Mouse (Mus musculus): ENCODE results near the gene Lman1l. TPM values are rescaled to one million over a fixed set of nuclear protein-coding genes. Genes with fewer than 3 reads are reported as not detected.

The Lman1l gene
- polyA plus RNA-seq (2012; rRNA removed) (0.09 TPM in 1 of 2 replicates, not detected in the other), polyA plus RNA-seq (2014; fragmentation: Nextera tagmentation; extraction: Ambion mirVana) (not detected in 2 replicates)

- H3K27me3 ChIP-seq (ENCODE audit: control insufficient read depth, insufficient read depth, low read length) = no peaks in the 10 kb centered on the region
- no peak for TF ChIP-seq POLR2A (IDR thresholded peaks at IDR 0.05; ENCODE audit: borderline replicate concordance, extremely low read depth, insufficient read depth, insufficient read length)
- H3K4me1 ChIP-seq (ENCODE audit: control insufficient read depth, insufficient read depth, low read length) = no peaks in the 10 kb centered on the region
- H3K9ac ChIP-seq (ENCODE audit: low read depth, low read length, severe bottlenecking) = no peak within 1 kb of the TSS
- no peaks in the 10 kb centered on the region for H3K9me3 ChIP-seq (ENCODE audit: control insufficient read depth, low read length)
- H3K27ac ChIP-seq (replicated peaks; ENCODE audit: low read depth, low read length) = no peak within 1 kb of the TSS
- WGBS = 91% methylated on average over 5 of the region's 5 CpGs
- no peak within 1 kb of the TSS for H3K4me3 ChIP-seq (replicated peaks; ENCODE audit: low read length)
- DNase-seq (ENCODE audit: low spot score) (no peak), ATAC-seq (ENCODE audit: low FRiP score, low read depth) (no peak)
- H3K4me2 ChIP-seq (replicated peaks; ENCODE audit: low read depth, low read length, severe bottlenecking) = no peak within 1 kb of the TSS
- peaks cover 14% of the 10 kb centered on the region for H3K36me3 ChIP-seq (ENCODE audit: control insufficient read depth, insufficient read depth, low read length)
Measured at GRCm38 (mm10) chr9:57620674-57621073, at the start of gene Lman1l. TSS of gene Lman1l (minus strand) at chr9:57620774.

- Histone ChIP-seq H3K27me3 (ENCODE audit: control insufficient read depth, insufficient read depth, low read length) (no peaks in the 10 kb centered on the region), H3K4me3 (replicated peaks; ENCODE audit: low read length) (no peak overlapping the region), H3K27ac (replicated peaks; ENCODE audit: low read depth, low read length) (no peak overlapping the region), H3K9me3 (ENCODE audit: control insufficient read depth, low read length) (no peaks in the 10 kb centered on the region), H3K4me2 (replicated peaks; ENCODE audit: low read depth, low read length, severe bottlenecking) (no peak overlapping the region), H3K9ac (ENCODE audit: low read depth, low read length, severe bottlenecking) (no peak overlapping the region), H3K4me1 (ENCODE audit: control insufficient read depth, insufficient read depth, low read length) (no peaks in the 10 kb centered on the region), H3K36me3 (ENCODE audit: control insufficient read depth, insufficient read depth, low read length) (no peaks in the 10 kb centered on the region)
- 79% methylated on average over 3 of the region's 3 CpGs for WGBS
- no peak for TF ChIP-seq POLR2A (IDR thresholded peaks at IDR 0.05; ENCODE audit: borderline replicate concordance, extremely low read depth, insufficient read depth, insufficient read length)
- ATAC-seq (ENCODE audit: low FRiP score, low read depth) = no peak
- DNase-seq (ENCODE audit: low spot score) = no peak
Measured at GRCm38 (mm10) chr9:57669566-57669965, 49.0 kb upstream of the Lman1l start.

GRCm38 (mm10) chr9:57668277-57668676, 47.7 kb upstream of the Lman1l start:
- no peaks in the 10 kb centered on the region for H3K36me3 ChIP-seq (ENCODE audit: control insufficient read depth, insufficient read depth, low read length)
- no peaks in the 10 kb centered on the region for H3K9me3 ChIP-seq (ENCODE audit: control insufficient read depth, low read length)
- DNase-seq (ENCODE audit: low spot score) = no peak
- H3K9ac ChIP-seq (ENCODE audit: low read depth, low read length, severe bottlenecking) = no peak overlapping the region
- TF ChIP-seq POLR2A (IDR thresholded peaks at IDR 0.05; ENCODE audit: borderline replicate concordance, extremely low read depth, insufficient read depth, insufficient read length) = no peak
- no peak overlapping the region for H3K4me2 ChIP-seq (replicated peaks; ENCODE audit: low read depth, low read length, severe bottlenecking)
- no peaks in the 10 kb centered on the region for H3K4me1 ChIP-seq (ENCODE audit: control insufficient read depth, insufficient read depth, low read length)
- H3K4me3 ChIP-seq (replicated peaks; ENCODE audit: low read length) = no peak overlapping the region
- no peaks in the 10 kb centered on the region for H3K27me3 ChIP-seq (ENCODE audit: control insufficient read depth, insufficient read depth, low read length)
- H3K27ac ChIP-seq (replicated peaks; ENCODE audit: low read depth, low read length) = no peak overlapping the region
- WGBS = 19% methylated on average over 1 of the region's 1 CpGs
- no peak for ATAC-seq (ENCODE audit: low FRiP score, low read depth)

- no peaks in the 10 kb centered on the region for H3K4me1 ChIP-seq (ENCODE audit: control insufficient read depth, insufficient read depth, low read length)
- no peaks in the 10 kb centered on the region for H3K9me3 ChIP-seq (ENCODE audit: control insufficient read depth, low read length)
- H3K4me3 ChIP-seq (replicated peaks; ENCODE audit: low read length) = no peak overlapping the region
- no peak overlapping the region for H3K9ac ChIP-seq (ENCODE audit: low read depth, low read length, severe bottlenecking)
- no peak for TF ChIP-seq POLR2A (IDR thresholded peaks at IDR 0.05; ENCODE audit: borderline replicate concordance, extremely low read depth, insufficient read depth, insufficient read length)
- H3K27ac ChIP-seq (replicated peaks; ENCODE audit: low read depth, low read length) = no peak overlapping the region
- H3K36me3 ChIP-seq (ENCODE audit: control insufficient read depth, insufficient read depth, low read length) = no peaks in the 10 kb centered on the region
- H3K4me2 ChIP-seq (replicated peaks; ENCODE audit: low read depth, low read length, severe bottlenecking) = no peak overlapping the region
- no peaks in the 10 kb centered on the region for H3K27me3 ChIP-seq (ENCODE audit: control insufficient read depth, insufficient read depth, low read length)
- ATAC-seq (ENCODE audit: low FRiP score, low read depth) (no peak), DNase-seq (ENCODE audit: low spot score) (no peak)
- 65% methylated on average over 11 of the region's 11 CpGs for WGBS
Measured at GRCm38 (mm10) chr9:57667817-57668216, 47.2 kb upstream of the Lman1l start.

- H3K27ac ChIP-seq (replicated peaks; ENCODE audit: low read depth, low read length) = no peak overlapping the region
- H3K27me3 ChIP-seq (ENCODE audit: control insufficient read depth, insufficient read depth, low read length) = no peaks in the 10 kb centered on the region
- no peak overlapping the region for H3K9ac ChIP-seq (ENCODE audit: low read depth, low read length, severe bottlenecking)
- no peaks in the 10 kb centered on the region for H3K4me1 ChIP-seq (ENCODE audit: control insufficient read depth, insufficient read depth, low read length)
- H3K4me3 ChIP-seq (replicated peaks; ENCODE audit: low read length) = no peak overlapping the region
- H3K4me2 ChIP-seq (replicated peaks; ENCODE audit: low read depth, low read length, severe bottlenecking) = no peak overlapping the region
- no peaks in the 10 kb centered on the region for H3K9me3 ChIP-seq (ENCODE audit: control insufficient read depth, low read length)
- TF ChIP-seq POLR2A (IDR thresholded peaks at IDR 0.05; ENCODE audit: borderline replicate concordance, extremely low read depth, insufficient read depth, insufficient read length) = no peak
- ATAC-seq (ENCODE audit: low FRiP score, low read depth) = no peak
- 81% methylated on average over 3 of the region's 3 CpGs for WGBS
- no peaks in the 10 kb centered on the region for H3K36me3 ChIP-seq (ENCODE audit: control insufficient read depth, insufficient read depth, low read length)
- no peak for DNase-seq (ENCODE audit: low spot score)
Measured at GRCm38 (mm10) chr9:57667136-57667535, 46.6 kb upstream of the Lman1l start.

GRCm38 (mm10) chr9:57666536-57666935, 46.0 kb upstream of the Lman1l start:
- DNase-seq (ENCODE audit: low spot score) = no peak

More at GRCm38 (mm10) chr9:57666536-57666935, 46.0 kb upstream of the Lman1l start:
- no peaks in the 10 kb centered on the region for H3K27me3 ChIP-seq (ENCODE audit: control insufficient read depth, insufficient read depth, low read length)
- no peak overlapping the region for H3K4me2 ChIP-seq (replicated peaks; ENCODE audit: low read depth, low read length, severe bottlenecking)
- no peaks in the 10 kb centered on the region for H3K4me1 ChIP-seq (ENCODE audit: control insufficient read depth, insufficient read depth, low read length)
- TF ChIP-seq POLR2A (IDR thresholded peaks at IDR 0.05; ENCODE audit: borderline replicate concordance, extremely low read depth, insufficient read depth, insufficient read length) = no peak
- no peak for ATAC-seq (ENCODE audit: low FRiP score, low read depth)
- H3K9ac ChIP-seq (ENCODE audit: low read depth, low read length, severe bottlenecking) = no peak overlapping the region
- H3K4me3 ChIP-seq (replicated peaks; ENCODE audit: low read length) = no peak overlapping the region
- H3K27ac ChIP-seq (replicated peaks; ENCODE audit: low read depth, low read length) = no peak overlapping the region
- 80% methylated on average over 8 of the region's 8 CpGs for WGBS
- H3K9me3 ChIP-seq (ENCODE audit: control insufficient read depth, low read length) = no peaks in the 10 kb centered on the region
- H3K36me3 ChIP-seq (ENCODE audit: control insufficient read depth, insufficient read depth, low read length) = no peaks in the 10 kb centered on the region
